Mouse (Mus musculus): Measurements from ENCODE around the gene Immp2l.

DNA sequence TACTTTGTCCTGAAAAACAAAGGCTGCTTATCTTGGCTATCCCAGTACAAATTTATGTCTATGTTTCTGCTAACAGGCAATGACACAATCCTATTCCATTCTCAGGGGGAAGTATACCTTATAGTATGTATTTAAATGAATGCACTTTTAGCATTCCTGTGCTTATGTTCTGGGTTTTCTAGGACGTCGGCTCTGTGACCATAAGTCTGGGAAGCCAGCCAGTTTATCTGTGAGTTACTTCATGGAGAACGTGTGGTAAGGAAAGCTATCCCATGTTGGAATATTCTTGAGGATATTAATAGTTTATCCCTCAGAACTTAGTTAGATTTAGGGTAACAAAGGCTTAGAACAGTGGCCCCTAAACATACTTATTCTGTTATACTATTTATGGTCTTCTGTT lies 251.5 kb downstream of the Immp2l start:
- TF ChIP-seq CTCF (IDR thresholded peaks at IDR 0.05; ENCODE audit: low read depth) = no peak
- TF ChIP-seq EP300 (IDR thresholded peaks at IDR 0.05; ENCODE audit: low read depth) = no peak

All from liver, embryonic 14.5 days (tissue).